Mouse (Mus musculus) right cerebral cortex, postnatal 14 days (tissue): ENCODE results near the gene Ap3b1.

Experiments
- DNase-seq: peaks from one replicate; pipeline ENCODE4 v3.0.0; 2022

Gene Ap3b1

GRCm38 (mm10) chr13:94599718-94600117 lies 241.0 kb downstream of the Ap3b1 start:
- DNase-seq: no peak

GRCm38 (mm10) chr13:94607035-94607860 lies 248.5 kb downstream of the Ap3b1 start:
- no peak for DNase-seq

- no peak for DNase-seq
These were observed 249.1 kb downstream of the Ap3b1 start for GRCm38 (mm10) chr13:94607861-94608223.

GRCm38 (mm10) chr13:94608420-94608831 lies 249.7 kb downstream of the Ap3b1 start:
- no peak for DNase-seq

- DNase-seq: no peak
These were observed 250.2 kb downstream of the Ap3b1 start for GRCm38 (mm10) chr13:94608947-94609346.
